Mouse (Mus musculus): ENCODE data around the gene Trp53rka. TPM values are rescaled to one million over a fixed set of nuclear protein-coding genes. Genes with fewer than 3 reads are reported as not detected.

Gene Trp53rka
- polyA plus RNA-seq, 1 experiment from 2014 or later = 42.6 TPM

GRCm38 (mm10) chr2:165441613-165442012 is 51.5 kb downstream of the Trp53rka start:
- Histone ChIP-seq H3K36me3 (ENCODE audit: control insufficient read depth, insufficient read depth, low read length) (no peaks in the 10 kb centered on the region), H3K4me3 (ENCODE audit: low read length) (no peak overlapping the region), H3K9ac (ENCODE audit: low read depth, low read length) (no peak overlapping the region), H3K9me3 (ENCODE audit: control insufficient read depth, low read length) (no peaks in the 10 kb centered on the region), H3K4me2 (ENCODE audit: low read length) (no peak overlapping the region), H3K4me1 (ENCODE audit: control insufficient read depth, insufficient read depth, low read depth, low read length) (no peaks in the 10 kb centered on the region), H3K27me3 (replicated peaks; ENCODE audit: control insufficient read depth, insufficient read depth, low read length) (no peaks in the 10 kb centered on the region), H3K27ac (ENCODE audit: low read depth, low read length) (no peak overlapping the region)
- no peak for ATAC-seq
- WGBS = 63% methylated on average over 4 of the region's 4 CpGs

Other genes starting within 250 kb of the Trp53rka start
- 73.4 and 79.6 TPM in 2 replicates for gene Slc35c2, start 205.5 kb downstream of the Trp53rka start, polyA plus RNA-seq (2015; fragmentation: Nextera tagmentation; extraction: Ambion mirVana)
- gene Elmo2, start 166.8 kb downstream of the Trp53rka start, polyA plus RNA-seq (2015; fragmentation: Nextera tagmentation; extraction: Ambion mirVana) = 96.2 and 115 TPM in 2 replicates
- gene Zfp663, start 124.6 kb downstream of the Trp53rka start, polyA plus RNA-seq (2015; fragmentation: Nextera tagmentation; extraction: Ambion mirVana) = 4.5 and 5.5 TPM in 2 replicates
- 6.8 and 9.0 TPM in 2 replicates for gene Zfp334, start 105.1 kb downstream of the Trp53rka start, polyA plus RNA-seq (2015; fragmentation: Nextera tagmentation; extraction: Ambion mirVana)
- gene Ocstamp, start 92.9 kb downstream of the Trp53rka start, polyA plus RNA-seq (2015; fragmentation: Nextera tagmentation; extraction: Ambion mirVana) = 0.04 and 0.05 TPM in 2 replicates
- 11.7 and 13.1 TPM in 2 replicates for gene Slc13a3, start 20.1 kb downstream of the Trp53rka start, polyA plus RNA-seq (2015; fragmentation: Nextera tagmentation; extraction: Ambion mirVana)
- gene Slc2a10, start 10.5 kb upstream of the Trp53rka start, polyA plus RNA-seq (2015; fragmentation: Nextera tagmentation; extraction: Ambion mirVana) = 3.0 and 3.3 TPM in 2 replicates
- 8.1 and 12.1 TPM in 2 replicates for gene Eya2, start 101.7 kb upstream of the Trp53rka start, polyA plus RNA-seq (2015; fragmentation: Nextera tagmentation; extraction: Ambion mirVana)

Data from hindbrain, embryonic 16.5 days (tissue).